Mouse (Mus musculus) liver, embryonic 11.5 days (tissue): ENCODE results near the gene Astn2. TPM values are rescaled to one million over a fixed set of nuclear protein-coding genes. Genes with fewer than 3 reads are reported as not detected.
A peak's percentile ranks its signal among the peaks of the same experiment; 100 is the strongest.

Experiments
- ATAC-seq: fragments of 200-750 bp; cut with Nextera tagmentation; replicated peaks from 2 replicates; pipeline ENCODE4 v1.8.0; 2017; ENCODE audit warnings: moderate number of reproducible peaks, mild to moderate bottlenecking, moderate TSS enrichment, moderate library complexity; ENCODE audit not compliant: low FRiP score
- DNase-seq: peaks from one replicate; pipeline ENCODE4 v3.0.0-alpha.2; 2017; ENCODE audit warnings: low spot score
- H3K27ac ChIP-seq: fragments of 300-500 bp; sonication (generic); 2 replicates; pipeline ENCODE4 v1.5.1; 2014; ENCODE audit warnings: mild to moderate bottlenecking, low read depth, low read length, control low read depth
- H3K27me3 ChIP-seq: fragments of 300-500 bp; sonication (generic); replicated peaks from 2 replicates; pipeline ENCODE4 v1.6.1; 2014; ENCODE audit warnings: low read length, mixed read lengths; ENCODE audit not compliant: control insufficient read depth, insufficient read depth
- H3K36me3 ChIP-seq: fragments of 300-500 bp; sonication (generic); 2 replicates; pipeline ENCODE4 v1.6.1; 2014; ENCODE audit warnings: mild to moderate bottlenecking, low read length, moderate library complexity, mixed read lengths; ENCODE audit not compliant: control insufficient read depth, insufficient read depth
- H3K4me1 ChIP-seq: fragments of 300-500 bp; sonication (generic); replicated peaks from 2 replicates; pipeline ENCODE4 v1.6.1; 2014; ENCODE audit warnings: low read length, mixed read lengths; ENCODE audit not compliant: control insufficient read depth, insufficient read depth
- H3K4me2 ChIP-seq: fragments of 300-500 bp; sonication (generic); 2 replicates; pipeline ENCODE4 v1.6.1; 2014; ENCODE audit warnings: mild to moderate bottlenecking, control low read depth, moderate library complexity
- H3K4me3 ChIP-seq: fragments of 300-500 bp; sonication (generic); 2 replicates; pipeline ENCODE4 v1.5.1; 2014; ENCODE audit warnings: low read depth, low read length, control low read depth
- H3K9ac ChIP-seq: fragments of 300-500 bp; sonication (generic); 2 replicates; pipeline ENCODE4 v1.6.1; 2014; ENCODE audit warnings: low read depth, low read length, control low read depth
- H3K9me3 ChIP-seq: fragments of 300-500 bp; sonication (generic); 2 replicates; pipeline ENCODE4 v1.6.1; 2016; ENCODE audit warnings: low read length, inconsistent platforms, mixed read lengths; ENCODE audit not compliant: control insufficient read depth
- WGBS: fragments of 180-500 bp; shearing (Covaris S2); extraction: QIAGEN DNeasy Blood & Tissue Kit; methylation state at CpG from one replicate; pipeline ENCODE4 v1.1.7; 2014; 5-methylcytosine and 5-hydroxymethylcytosine counted together
- polyA plus RNA-seq: library from polyadenylated mRNA; unstranded; fragments of >200 nt; fragmentation: Nextera tagmentation; extraction: Ambion mirVana; gene quantifications from 2 replicates; pipeline ENCODE4 v1.2.1, GENCODE M21; 2014

Astn2 gene
- polyA plus RNA-seq, 1 experiment from 2014 or later = 0.05 TPM

DNA sequence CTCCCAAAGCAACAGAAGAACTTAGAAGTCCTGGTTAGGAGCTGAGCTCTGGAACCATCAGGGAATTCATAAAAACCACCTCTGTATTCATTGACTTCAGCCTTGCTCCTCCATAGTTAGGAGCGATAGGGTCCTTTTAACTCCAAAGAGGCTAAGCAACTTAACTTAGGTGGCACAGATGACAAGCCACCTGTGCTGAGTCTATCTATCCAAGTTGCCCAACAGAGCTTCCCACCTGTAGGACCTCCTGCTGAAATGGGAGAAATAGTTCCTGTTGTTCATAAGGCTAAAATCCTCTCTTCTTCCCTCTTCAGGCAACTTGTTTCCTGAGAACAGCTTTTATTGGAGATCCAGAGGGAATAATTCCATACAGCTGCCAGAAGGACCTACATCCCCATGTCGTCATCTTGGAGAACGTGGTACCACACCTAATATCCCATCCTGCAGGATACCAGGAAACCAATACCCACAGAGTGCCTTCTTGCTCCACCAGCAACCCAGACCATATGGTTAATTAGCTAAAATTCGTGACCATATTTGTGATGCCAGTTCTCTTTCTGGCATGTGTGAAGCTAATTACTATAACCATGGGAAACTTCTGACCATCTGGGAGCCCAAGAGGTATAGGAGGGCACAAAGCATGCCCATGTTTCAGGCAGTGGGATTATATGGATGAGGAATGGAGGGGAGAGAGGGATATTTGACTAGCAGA, 730.0 kb downstream of the Astn2 start:
- 83% methylated on average over 4 of the region's 4 CpGs for WGBS
- Histone ChIP-seq H3K4me2 (no peak overlapping the region), H3K9me3 (no peaks in the 10 kb centered on the region), H3K36me3 (no peaks in the 10 kb centered on the region), H3K4me1 (no peaks in the 10 kb centered on the region), H3K27ac (no peak overlapping the region), H3K4me3 (no peak overlapping the region), H3K27me3 (no peaks in the 10 kb centered on the region), H3K9ac (no peak overlapping the region)
- DNase-seq = no peak
- ATAC-seq = no peak

DNA sequence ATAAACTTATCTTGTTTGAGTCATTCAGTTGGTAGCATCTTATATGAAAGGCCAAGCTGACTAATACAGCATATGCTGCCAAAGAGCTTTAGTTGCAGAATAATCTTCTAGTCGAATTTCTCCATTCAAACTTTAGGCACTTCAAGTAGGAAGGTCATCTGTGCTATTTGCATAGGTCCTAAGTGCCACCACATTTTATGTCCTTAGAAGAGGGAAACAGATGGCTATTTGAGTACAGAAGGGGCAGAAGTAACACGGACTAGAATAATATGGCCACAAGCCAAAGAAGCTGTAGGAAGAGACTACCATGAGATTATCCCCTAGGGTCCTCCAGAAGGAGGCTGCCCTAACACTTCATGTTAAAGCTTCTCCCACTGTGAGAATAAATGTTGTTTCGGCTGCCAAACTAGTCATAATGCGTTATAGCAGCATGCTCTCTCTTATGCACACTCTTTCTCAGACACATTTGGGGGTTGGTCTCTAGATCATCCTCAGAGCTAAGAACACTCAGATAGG, 730.9 kb downstream of the Astn2 start:
- Histone ChIP-seq H3K4me1 (no peaks in the 10 kb centered on the region), H3K27ac (no peak overlapping the region), H3K4me3 (no peak overlapping the region), H3K4me2 (no peak overlapping the region), H3K36me3 (no peaks in the 10 kb centered on the region), H3K27me3 (no peaks in the 10 kb centered on the region), H3K9ac (no peak overlapping the region), H3K9me3 (no peaks in the 10 kb centered on the region)
- DNase-seq (no peak), ATAC-seq (no peak)
- WGBS = 78% methylated on average over 4 of the region's 4 CpGs

DNA sequence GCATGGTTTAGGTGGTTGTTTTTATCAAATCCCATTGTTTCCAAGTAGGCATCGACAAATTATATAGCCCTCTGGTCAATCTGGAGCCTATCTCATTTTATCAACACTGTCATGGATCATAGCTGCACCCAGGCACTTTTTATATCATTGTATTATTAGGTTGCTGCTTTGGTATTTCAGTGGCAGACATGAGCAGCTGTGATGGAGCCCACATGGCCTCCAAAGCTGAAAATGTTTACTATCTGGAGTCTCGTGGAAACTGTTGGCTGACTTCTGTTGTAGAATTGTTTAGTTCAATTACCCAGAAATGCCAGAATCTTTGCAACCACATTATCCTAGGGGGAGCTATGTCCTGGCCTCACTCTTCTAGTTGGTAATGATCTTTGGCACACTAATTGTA, 732.1 kb downstream of the Astn2 start:
- no peak overlapping the region for H3K4me2 ChIP-seq
- no peak for DNase-seq
- H3K9ac ChIP-seq = no peak overlapping the region
- no peaks in the 10 kb centered on the region for H3K9me3 ChIP-seq
- no peaks in the 10 kb centered on the region for H3K4me1 ChIP-seq
- 61% methylated on average over 2 of the region's 2 CpGs for WGBS
- no peaks in the 10 kb centered on the region for H3K27me3 ChIP-seq
- no peak for ATAC-seq
- H3K36me3 ChIP-seq = no peaks in the 10 kb centered on the region
- no peak overlapping the region for H3K27ac ChIP-seq
- no peak overlapping the region for H3K4me3 ChIP-seq

DNA sequence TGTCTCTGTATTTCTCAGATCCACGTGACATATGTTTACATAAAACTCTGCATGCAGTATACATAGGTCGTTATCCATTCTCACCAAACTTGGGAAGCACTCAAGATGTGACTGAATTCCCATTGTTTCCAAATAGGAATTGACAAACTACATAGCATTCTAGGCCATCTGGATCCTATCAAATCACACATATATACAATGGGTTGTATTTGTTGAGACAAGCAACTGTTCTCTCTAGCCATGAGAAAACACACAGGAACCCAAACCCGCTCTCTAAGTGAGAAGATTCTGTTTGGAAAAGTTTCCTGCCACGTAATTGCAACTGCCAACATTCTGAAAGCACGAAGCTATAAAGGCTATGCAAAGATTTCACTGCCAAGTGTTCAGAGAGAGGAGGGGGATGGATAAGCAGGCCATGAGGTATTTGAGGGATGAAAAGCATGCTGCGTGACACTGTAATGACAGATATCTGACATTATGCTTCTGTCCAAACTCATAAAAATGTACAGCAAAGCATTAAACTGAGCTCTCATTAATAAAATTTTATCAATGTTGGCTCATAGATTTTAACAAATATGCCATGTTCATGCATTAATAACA, 732.7 kb downstream of the Astn2 start:
- Histone ChIP-seq H3K4me2 (no peak overlapping the region), H3K27ac (no peak overlapping the region), H3K36me3 (no peaks in the 10 kb centered on the region), H3K9ac (no peak overlapping the region), H3K27me3 (no peaks in the 10 kb centered on the region), H3K9me3 (no peaks in the 10 kb centered on the region), H3K4me1 (no peaks in the 10 kb centered on the region), H3K4me3 (no peak overlapping the region)
- 68% methylated on average over 6 of the region's 6 CpGs for WGBS
- DNase-seq = no peak
- ATAC-seq = no peak

DNA sequence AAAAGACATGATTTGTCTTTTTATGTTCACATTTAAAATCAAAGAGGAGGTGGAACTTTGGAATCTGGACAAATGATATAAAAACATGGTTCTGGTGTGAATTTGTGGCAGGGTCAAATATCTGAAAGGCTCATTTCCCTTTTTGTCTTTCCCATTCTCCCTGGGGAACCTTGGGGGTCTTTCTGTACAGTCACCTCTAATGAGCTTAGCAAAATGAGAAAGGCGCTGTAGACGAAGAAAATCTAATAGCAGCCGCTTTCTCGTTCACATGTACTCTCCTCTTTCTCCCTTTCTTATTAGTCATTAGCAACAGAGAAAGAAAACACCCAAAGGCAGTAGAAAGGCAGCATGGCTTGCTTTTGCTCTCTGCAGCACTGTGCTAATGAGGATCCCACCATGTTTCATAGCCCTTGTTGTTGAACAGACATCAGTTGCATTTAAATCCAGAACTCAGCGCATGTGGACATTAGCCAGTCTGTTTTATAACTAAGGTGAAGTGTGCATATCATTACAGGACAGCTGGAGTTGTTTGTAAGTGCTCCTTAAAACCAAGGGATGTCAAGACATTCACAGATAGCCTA, 737.3 kb downstream of the Astn2 start:
- H3K9ac ChIP-seq = no peak overlapping the region
- no peak overlapping the region for H3K27ac ChIP-seq
- 82% methylated on average over 5 of the region's 5 CpGs for WGBS
- ATAC-seq = no peak
- H3K4me3 ChIP-seq = no peak overlapping the region
- no peaks in the 10 kb centered on the region for H3K27me3 ChIP-seq
- H3K4me1 ChIP-seq = no peaks in the 10 kb centered on the region
- no peak overlapping the region for H3K4me2 ChIP-seq
- H3K36me3 ChIP-seq = no peaks in the 10 kb centered on the region
- no peak for DNase-seq
- no peaks in the 10 kb centered on the region for H3K9me3 ChIP-seq

DNA sequence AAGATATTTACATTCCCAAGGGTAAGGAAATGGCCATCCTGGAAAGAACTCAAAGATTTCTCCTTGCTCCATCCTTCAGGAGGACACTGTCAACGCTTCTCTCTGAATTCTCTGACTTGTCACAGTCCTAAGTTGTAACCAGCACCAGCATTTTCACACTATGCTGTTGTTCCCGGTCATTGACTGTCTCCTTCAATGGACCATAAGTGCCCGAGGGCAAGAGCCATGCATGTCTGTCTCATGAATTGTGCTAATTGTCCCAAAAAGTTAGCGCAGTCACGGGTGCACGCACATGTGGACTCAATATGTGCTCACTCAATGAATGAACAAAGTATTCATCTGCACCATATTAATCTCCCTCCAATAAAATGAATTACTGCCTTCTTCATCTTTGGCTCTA, 741.2 kb downstream of the Astn2 start:
- WGBS = 76% methylated on average over 6 of the region's 6 CpGs
- H3K4me2 ChIP-seq = no peak overlapping the region
- no peaks in the 10 kb centered on the region for H3K4me1 ChIP-seq
- H3K27me3 ChIP-seq = no peaks in the 10 kb centered on the region
- no peak overlapping the region for H3K9ac ChIP-seq
- no peak overlapping the region for H3K4me3 ChIP-seq
- no peak overlapping the region for H3K27ac ChIP-seq
- H3K9me3 ChIP-seq = no peaks in the 10 kb centered on the region
- DNase-seq (no peak), ATAC-seq (no peak)
- no peaks in the 10 kb centered on the region for H3K36me3 ChIP-seq

DNA sequence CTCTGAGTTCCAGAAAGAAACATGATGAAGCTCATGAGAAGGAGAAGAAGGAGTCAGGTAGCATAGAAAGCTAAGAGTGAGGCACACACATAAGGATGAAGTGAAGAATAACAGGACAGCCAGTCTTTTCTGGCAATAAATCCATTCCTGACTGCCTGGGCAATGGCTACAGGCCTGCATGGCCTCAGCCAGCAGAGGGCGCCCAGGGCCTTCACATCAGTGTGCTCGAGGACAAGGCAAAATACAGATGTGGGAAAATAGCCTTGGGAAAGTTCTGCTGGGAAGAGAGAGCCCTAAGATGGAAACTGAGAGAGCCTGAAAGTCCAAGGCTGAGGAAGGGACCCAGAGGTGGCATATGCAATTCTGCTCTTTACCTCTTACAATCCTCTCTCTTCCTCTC, 749.7 kb downstream of the Astn2 start:
- Histone ChIP-seq H3K36me3 (no peaks in the 10 kb centered on the region), H3K9ac (no peak overlapping the region), H3K4me1 (no peaks in the 10 kb centered on the region), H3K4me3 (no peak overlapping the region), H3K9me3 (no peaks in the 10 kb centered on the region), H3K4me2 (no peak overlapping the region), H3K27ac (no peak overlapping the region), H3K27me3 (no peaks in the 10 kb centered on the region)
- DNase-seq (peak; percentile 43), ATAC-seq (no peak; the same call in 1 of the 2 replicates)
- WGBS = 2% methylated on average over 2 of the region's 2 CpGs

DNA sequence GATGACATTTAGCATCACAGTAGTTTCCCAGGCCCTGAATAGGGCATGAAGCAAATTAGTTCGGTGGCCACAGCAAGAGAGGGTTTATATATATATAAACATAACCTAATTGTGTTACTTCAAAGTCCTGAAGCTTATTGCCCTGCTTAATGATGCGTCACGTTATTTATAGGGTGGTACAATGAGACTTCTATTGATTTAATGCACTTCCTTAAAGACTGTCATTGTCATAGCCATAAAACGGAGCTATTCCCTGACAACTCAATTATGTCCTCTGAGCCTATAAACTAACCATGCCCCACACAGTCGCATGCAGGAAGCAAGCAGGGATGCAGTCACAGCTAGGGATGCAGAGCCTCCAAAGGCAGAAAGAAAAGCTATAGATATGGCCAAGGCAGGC, 761.8 kb downstream of the Astn2 start:
- no peaks in the 10 kb centered on the region for H3K27me3 ChIP-seq
- H3K4me1 ChIP-seq = no peaks in the 10 kb centered on the region
- H3K9me3 ChIP-seq = no peaks in the 10 kb centered on the region
- no peak for DNase-seq
- no peak overlapping the region for H3K27ac ChIP-seq
- no peaks in the 10 kb centered on the region for H3K36me3 ChIP-seq
- no peak for ATAC-seq
- WGBS = 74% methylated on average over 5 of the region's 5 CpGs
- no peak overlapping the region for H3K9ac ChIP-seq
- no peak overlapping the region for H3K4me2 ChIP-seq
- H3K4me3 ChIP-seq = no peak overlapping the region

DNA sequence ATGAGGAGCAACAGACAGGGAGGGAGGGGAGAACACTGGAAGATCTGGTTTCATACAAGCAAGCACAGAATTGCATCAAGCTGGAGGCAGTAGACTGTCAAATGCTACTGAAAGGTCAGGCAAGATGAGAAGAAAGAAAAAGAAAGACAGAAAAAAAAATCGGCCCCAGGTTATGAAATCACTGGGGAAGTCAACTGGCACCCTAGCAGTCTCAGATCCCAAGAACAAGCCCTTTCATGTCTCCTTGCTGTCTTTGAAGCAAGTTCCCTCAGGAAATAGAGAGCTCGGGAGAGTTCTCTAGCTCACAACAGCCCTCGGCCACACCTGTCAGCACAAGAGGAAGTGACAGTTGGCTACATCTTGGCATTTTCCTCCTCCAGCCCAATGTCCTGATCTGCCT, 766.2 kb downstream of the Astn2 start:
- no peaks in the 10 kb centered on the region for H3K36me3 ChIP-seq
- H3K27me3 ChIP-seq = no peaks in the 10 kb centered on the region
- H3K4me1 ChIP-seq = no peaks in the 10 kb centered on the region
- ATAC-seq (no peak), DNase-seq (no peak)
- no peak overlapping the region for H3K27ac ChIP-seq
- no peak overlapping the region for H3K4me2 ChIP-seq
- no peak overlapping the region for H3K9ac ChIP-seq
- 62% methylated on average over 3 of the region's 3 CpGs for WGBS
- no peak overlapping the region for H3K4me3 ChIP-seq
- H3K9me3 ChIP-seq = no peaks in the 10 kb centered on the region
